Mouse (Mus musculus): ENCODE data around the gene Sirt4.
"Not testable (repeated sequence)": the region's sequence is repeated elsewhere in the genome, so short reads cannot be mapped to it uniquely, and the experiment has no call there.

The Sirt4 gene

GRCm38 (mm10) chr5:115483947-115484920 lies at the start of gene Sirt4:
Gene Sirt4 (minus strand): TSS chr5:115484725.
- DNase-seq, result peak; percentile 83 to 86

- peak; percentile 80 to 91 for DNase-seq
Observed at GRCm38 (mm10) chr5:115531671-115532270, 47.2 kb upstream of the Sirt4 start.

GRCm38 (mm10) chr5:115530447-115530809 lies 45.9 kb upstream of the Sirt4 start:
- peak; percentile 59 to 73 for DNase-seq

GRCm38 (mm10) chr5:115529742-115530446 lies 45.4 kb upstream of the Sirt4 start:
- DNase-seq, result peak; percentile 57 to 76

DNA sequence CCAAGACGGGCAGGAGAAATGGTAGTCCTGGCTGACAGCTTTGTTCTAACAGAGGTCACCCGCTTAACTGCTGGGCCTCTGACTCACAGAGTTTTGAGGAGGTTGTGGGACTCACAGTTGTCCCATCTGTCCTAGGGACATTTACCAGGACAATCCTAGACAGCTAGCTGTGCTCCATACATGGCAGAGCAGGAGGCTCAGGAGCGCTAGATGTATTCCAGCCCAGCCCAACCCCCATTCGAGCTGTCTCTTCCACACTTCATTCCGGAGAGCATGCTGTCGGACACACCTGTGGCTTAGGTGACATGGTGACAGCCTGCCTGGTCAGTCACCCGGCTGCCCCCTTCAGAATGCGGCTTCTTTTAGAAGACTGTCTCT lies 44.8 kb upstream of the Sirt4 start:
- DNase-seq, result no peak

DNA sequence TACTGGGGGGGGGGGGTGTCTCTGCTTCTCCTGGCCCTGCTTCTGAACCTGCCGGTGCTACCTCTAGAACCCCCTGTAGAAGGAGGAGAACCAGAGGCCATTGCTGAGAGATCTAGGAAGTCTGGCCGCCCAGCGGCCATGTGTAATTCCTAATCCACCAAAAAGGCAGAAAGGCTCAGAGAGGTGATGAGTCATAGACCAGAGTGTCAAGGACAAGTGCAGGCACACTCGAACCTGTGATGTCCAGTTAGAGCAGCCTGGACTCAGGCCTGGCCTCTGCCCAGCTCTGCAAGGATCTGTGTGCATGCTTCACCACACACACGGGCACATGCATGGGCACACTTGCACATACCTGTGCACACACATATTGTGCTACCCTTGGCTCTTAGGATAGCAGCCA lies 43.6 kb upstream of the Sirt4 start:
- no peak for DNase-seq

DNA sequence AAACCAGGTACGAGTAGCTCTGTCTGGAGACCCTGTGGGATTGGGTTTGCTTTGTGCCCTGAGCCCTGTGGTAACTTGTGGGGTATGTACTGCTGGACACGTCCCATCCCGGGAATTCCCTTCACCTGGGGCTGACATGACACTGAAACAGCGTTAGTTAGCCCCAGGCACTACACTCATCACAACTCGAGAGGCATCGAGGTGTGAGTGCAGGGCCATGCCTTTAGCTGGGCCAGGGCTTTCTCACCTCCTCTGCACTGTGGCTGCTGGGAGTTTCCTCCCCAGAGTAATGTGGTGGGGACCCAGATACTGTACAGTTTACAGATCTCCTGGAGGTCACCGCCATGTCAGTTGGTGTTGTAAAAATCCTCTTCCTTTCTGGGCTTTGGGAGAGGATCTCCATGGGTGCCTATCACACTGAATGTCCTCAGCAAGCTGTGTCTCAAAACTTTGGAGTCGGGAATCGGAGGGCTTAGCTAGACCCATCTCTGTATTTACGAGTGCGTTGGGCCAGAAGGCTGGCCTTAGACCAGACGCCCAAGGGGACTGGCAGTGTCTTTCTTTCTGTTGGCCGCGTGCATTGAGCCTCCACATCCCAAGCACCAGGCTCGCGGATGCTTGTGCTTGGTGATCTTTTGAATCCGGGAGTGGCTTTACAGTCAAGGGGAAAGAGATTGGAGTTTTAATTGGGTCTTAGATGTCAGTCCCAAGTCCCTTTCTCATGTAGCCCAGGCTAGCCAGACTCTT lies 42.1 kb upstream of the Sirt4 start:
- no peak for DNase-seq

DNA sequence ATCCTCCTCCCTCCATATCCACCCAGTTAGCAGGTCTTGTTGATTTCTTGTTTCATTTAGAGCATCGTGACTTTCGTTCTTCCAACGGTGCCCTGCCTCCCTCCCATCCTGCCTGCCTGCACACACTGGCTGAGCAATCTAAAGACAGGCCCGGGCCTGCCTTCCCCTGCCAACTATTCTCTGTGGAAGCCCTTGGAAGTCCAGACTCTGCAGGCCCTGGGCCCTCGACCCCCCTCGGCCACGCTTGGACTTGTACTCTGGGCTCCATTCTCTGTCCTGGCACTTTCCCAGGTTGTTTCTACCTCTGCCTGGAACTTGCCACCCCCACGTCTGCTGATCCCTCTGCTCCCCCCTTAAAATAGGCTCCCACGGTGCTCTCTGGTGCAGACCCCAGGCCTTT lies 41.4 kb upstream of the Sirt4 start:
- no peak for DNase-seq

DNA sequence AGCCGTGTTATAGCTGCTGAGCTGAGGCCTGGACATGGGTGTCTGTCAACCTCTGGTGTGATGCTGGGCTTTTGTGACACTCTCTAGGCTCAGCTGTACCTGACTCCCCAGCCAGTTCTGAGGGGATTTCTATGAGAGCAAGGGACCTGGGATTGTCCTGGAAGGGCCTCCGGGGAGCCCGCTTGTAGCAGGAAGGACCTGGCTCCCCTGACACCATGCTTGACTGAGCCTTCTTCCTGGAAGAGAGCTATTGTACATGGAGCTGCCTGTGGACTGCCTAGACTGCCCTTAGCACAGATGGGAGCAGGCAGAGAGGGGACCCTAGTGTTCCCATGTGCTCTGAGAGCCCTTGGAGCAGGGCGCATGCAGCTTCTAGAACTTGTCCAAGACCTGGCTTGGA lies 40.9 kb upstream of the Sirt4 start:
- no peak for DNase-seq

GRCm38 (mm10) chr5:115524471-115524870 lies 39.9 kb upstream of the Sirt4 start:
- no peak for DNase-seq

- peak; percentile 73 to 89 for DNase-seq
Observed at GRCm38 (mm10) chr5:115523971-115524370, 39.4 kb upstream of the Sirt4 start.

- DNase-seq, result no peak
Observed at GRCm38 (mm10) chr5:115522981-115523499, 38.5 kb upstream of the Sirt4 start.

DNA sequence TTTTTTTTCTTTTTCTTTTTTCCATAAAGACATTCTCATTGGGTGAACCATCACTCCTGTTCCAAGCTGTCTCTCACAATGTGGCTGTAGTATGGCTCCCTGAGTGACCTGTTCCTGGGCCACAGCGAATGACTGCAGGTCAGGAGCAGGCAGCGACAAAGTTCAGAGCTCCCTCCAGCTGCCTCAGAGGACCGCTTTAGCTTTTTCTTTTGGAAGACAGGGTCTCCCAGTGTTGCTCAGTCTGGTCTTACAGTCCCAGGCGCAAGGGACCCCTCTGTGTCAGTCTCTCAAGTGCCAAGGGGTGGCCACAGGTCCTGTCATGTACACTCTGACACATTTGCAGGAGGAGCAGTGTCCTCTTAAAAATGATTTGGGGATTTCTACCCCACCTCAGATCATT lies 38.0 kb upstream of the Sirt4 start:
- no peak for DNase-seq

GRCm38 (mm10) chr5:115521553-115522461 lies 37.3 kb upstream of the Sirt4 start:
- DNase-seq, result peak; percentile 74 to 78

DNA sequence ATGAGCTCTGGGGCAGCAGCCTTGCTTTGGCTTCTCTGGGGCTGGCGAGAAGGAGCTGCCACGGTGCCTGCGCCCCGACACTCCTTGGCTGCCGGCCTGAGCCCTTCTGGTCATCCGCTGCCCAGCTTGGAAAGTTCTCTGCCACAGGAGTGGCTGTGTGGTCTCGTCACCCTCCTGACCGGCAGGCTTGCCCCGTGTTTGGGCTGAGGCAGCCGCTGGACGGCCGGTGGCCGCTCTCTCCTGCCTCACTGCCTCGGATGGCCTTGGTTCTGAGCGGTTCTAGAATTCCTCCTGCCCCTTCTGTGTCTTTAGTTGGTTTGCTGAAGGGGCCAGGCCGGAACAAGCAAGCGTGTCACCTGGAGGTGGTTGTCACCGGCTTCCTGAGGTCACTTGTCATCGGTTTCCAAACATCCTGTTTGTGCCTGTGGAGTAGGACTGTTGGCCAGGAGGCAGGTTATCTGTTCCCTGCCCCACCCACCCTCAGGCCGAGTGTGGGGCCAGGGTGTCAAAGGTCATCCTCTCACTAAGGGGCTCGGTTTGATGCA lies 35.9 kb upstream of the Sirt4 start:
- peak; percentile 56 to 67 for DNase-seq

- DNase-seq, result not testable (repeated sequence)
Observed at GRCm38 (mm10) chr5:115518214-115518613, 33.7 kb upstream of the Sirt4 start.

DNA sequence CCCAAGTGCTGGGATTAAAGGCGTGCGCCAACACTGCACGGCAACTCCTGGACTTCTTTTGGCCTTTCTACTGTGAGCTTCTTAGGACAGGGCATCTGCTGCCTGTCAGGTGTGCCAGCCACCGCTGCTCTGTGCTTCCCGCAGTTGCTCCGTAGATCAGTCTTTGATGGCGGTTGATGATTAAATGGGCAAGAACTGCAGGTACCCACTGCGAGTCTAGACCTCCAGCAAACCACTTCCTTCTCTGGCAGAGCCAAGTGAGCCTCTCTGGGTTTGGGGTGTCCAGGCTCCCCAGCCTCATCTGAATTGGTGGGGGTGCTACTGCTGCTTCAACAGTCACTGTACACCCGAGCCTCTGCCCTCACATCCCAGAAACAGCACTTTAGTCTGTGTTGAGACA lies 33.0 kb upstream of the Sirt4 start:
- DNase-seq, result no peak

GRCm38 (mm10) chr5:115516908-115517307 lies 32.4 kb upstream of the Sirt4 start:
- DNase-seq, result no peak

GRCm38 (mm10) chr5:115516081-115516907 lies 31.8 kb upstream of the Sirt4 start:
- DNase-seq, result peak; percentile 78 to 85

DNA sequence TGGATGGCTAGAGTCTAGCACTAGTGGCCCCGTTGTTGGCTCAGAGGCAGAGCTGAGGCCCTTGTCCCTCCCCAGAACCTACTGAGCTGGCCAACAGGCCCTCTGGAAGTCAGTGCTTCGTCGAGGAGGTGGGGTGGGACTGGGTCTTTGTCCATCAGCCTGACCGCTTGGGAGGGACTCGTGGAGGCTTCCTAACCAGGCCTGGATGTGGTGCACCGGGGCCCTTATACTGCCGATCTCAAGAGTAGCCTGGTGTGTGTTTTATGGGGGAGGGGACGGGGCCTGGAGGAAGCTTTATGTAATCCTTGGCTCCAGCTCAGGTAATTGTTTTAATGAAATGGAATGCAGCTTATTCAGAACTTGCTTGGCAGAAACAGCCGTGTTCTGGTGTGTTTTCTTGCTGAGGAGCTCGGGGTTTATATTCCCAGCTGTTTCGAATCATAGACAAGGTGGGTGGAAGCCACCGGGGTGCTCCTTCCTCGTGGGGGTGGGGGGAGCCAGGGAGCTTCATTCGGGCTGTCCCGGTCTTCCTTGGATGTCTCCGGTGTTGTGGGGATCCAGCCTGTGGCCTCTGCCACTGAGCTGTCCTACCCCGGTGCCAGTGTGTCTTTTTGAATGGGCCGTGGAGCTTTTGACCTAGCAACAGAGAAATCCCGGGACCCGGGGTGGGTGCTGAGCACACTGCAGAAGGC lies 30.5 kb upstream of the Sirt4 start:
- DNase-seq, result peak; percentile 80 to 89
